Mouse (Mus musculus) embryo, embryonic 10 days (tissue): ENCODE measurements around the gene Cmtm6.
"Not testable (repeated sequence)": the region's sequence is repeated elsewhere in the genome, so short reads cannot be mapped to it uniquely, and the experiment has no call there.

Source experiments
- DNase-seq: peaks from one replicate; pipeline ENCODE4 v3.0.0-alpha.2; 2015; ENCODE audit warnings: low spot score

Cmtm6 gene

DNA sequence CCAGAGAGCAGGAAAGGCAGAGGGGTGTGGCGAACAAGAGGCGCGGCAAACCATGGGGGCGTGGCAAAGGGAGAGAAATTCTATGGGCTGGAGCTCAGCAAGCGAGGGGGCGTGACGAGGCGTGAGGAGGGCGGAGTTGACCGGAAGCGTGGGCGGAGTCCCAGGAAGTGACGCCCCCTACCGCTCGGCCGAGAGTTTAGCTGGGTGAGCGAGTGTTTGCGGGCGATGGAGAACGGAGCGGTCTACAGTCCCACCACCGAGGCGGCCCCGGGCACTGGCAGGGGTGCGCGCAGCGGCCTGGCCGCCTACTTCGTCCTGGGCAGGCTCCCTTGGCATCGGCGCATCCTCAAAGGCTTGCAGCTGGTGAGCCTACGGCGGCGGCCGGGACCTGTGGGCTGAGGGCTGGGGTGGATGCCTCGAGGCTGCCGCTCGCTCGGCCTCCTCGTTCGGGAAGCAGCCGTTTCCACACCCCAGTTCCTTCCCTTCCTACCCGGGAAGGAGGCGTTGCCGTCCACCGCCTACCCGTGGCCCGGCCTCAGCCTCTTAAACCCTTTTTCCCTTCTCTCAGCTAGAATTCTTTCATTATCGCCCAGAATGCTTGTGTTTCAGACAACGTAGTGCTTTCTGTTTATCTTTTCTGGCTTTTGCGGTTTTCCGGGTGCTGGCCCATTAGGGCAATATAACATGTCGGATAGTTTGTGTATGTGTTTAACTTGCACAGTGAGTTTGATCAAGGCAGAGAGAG lies at the start of gene Cmtm6:
Cmtm6 (plus strand) TSS at position 106 of the 745 bp plus-strand sequence.
- DNase-seq: peak; percentile 99

DNA sequence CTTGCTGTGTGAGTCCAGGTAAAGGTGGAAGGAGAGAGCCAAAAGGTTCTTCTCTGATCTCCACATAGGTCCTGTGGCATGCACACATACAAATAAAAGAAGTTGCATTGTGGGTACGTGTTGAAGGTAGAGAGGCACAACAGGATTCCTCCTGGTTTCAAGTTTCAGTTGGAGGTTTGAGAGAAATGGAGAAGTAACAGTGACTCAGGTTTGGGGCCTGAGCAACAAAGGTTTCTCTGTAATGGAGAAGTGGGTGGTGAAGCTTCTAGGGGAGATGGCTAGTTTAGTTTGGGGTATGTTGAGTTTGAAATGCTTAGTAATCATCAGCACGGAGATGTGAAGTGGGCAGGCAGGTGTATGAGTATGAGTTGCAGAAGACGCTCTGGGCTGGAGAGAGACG lies 48.7 kb upstream of the Cmtm6 start:
- DNase-seq: no peak

DNA sequence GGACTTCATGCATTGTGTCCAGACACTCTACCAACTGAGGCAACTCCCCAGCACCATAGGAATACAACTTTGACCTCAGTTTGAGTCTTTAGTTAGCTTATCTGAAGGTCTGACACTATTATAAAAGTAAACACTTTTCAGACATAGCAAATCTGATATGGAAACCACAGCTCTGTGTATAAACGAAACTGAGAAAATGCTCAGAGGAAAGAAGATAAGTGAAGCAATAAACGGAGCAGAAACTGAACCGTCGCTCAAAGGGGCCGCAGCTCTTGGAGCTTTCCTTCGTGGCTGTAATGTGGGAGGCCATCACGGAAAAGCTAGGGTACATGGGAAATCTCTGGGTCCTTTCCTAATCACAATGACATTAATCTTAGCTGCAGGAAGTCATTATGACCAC lies 44.7 kb upstream of the Cmtm6 start:
- DNase-seq: no peak

GRCm38 (mm10) chr9:114687639-114688038 lies 43.3 kb upstream of the Cmtm6 start:
- no peak for DNase-seq

DNA sequence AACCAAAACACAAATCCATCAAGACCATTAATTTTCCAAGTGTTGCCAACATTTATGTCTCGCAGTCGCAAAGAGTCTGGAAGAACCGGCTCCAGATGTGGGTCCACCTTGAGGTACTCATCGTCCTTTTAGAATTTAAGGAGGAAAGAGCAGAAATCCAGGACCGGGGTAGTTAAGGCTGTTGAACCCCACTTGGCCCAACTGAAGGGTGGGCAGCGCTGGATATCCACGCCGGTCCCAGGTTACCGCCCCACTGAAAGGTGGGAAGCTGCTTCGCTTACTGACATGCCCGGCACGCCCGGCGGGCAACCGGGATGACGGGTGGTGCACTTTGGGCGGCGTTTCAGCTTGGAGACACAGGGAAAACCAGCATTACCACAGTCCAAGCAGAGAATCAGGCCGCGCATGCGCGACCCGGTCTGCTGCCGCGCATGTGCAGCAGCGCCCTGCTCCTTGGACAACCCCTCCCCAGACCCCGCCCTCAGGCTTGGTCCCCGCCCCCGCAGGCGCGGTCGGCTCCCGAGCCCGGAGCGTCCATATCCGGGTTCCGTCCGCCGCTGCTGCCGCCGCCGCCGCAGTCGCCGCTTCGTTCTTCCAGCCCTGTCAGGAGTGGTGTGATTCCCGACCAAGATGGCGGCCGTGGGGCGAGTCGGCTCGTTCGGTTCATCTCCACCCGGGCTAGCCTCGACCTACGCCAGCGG lies 42.5 kb upstream of the Cmtm6 start, which contains the start of gene Dync1li1:
Dync1li1 (plus strand) TSS at position 539 of the 701 bp plus-strand sequence.
- DNase-seq: peak; percentile 96

GRCm38 (mm10) chr9:114688953-114689407 lies 41.9 kb upstream of the Cmtm6 start:
- DNase-seq: peak; percentile 60

GRCm38 (mm10) chr9:114690119-114690601 lies 40.8 kb upstream of the Cmtm6 start:
- DNase-seq: peak; percentile 49

DNA sequence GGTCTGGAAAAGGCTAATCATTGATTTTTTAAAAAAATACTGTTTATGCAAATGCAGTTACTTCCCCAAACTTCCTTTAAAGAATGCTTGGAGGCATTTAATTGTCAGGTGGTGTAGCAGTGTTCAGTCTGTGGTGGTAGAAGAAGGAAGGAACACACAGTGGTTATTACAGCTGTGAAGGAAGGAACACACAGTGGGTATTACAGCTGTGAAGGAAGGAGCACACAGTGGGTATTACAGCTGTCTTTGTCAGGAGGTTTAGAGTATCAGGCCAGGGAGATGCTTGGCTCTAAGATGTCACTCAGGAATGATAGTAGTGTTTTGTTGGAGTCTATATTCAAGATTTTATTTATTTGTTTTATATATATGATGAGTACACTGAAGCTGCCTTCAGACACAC lies 39.8 kb upstream of the Cmtm6 start:
- DNase-seq: no peak

GRCm38 (mm10) chr9:114695662-114696061 lies 35.3 kb upstream of the Cmtm6 start:
- not testable (repeated sequence) for DNase-seq

- no peak for DNase-seq
Observed at GRCm38 (mm10) chr9:114697072-114697471, 33.8 kb upstream of the Cmtm6 start.

GRCm38 (mm10) chr9:114697926-114698325 lies 33.0 kb upstream of the Cmtm6 start:
- no peak for DNase-seq

DNA sequence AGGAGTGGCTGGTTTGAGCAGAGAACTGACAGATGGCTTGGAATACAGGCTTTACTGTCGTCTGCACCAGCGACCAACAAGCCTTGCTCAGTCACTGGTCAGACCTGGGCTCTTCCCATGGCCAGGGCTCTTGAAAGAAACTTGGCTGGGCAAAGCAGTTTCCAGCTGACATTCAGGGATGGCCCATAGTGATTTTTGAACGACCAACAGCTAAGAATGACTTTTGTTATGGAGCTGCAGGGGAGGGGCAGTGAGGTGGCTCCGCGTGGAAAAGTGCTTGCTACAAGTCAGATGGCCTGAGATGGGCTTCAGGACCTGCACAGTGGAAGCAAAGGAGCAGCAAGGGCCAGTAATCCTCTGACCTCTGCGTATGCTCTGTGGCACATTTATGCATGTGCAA lies 31.7 kb upstream of the Cmtm6 start:
- no peak for DNase-seq

- DNase-seq: no peak
Observed at GRCm38 (mm10) chr9:114699882-114700665, 30.8 kb upstream of the Cmtm6 start.

DNA sequence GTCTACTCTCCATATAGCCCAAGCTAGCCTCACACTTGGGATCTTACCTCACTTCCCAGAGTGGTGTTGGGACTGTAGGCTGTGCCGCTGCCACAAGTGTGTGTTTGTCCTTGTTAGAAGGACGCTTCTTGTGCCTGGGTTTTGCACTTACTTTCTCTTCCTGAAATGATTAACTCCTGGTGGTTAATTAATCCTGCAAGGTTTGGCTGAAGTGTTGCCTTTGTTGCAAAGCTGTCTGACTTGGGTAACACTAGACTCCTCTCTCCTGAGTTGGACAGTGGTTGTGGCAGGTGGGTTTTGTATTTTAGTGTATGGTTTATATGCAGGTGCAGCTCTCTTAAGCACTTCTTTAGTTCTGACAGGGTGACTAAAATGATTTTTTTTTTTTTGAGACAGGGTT lies 29.9 kb upstream of the Cmtm6 start:
- no peak for DNase-seq

GRCm38 (mm10) chr9:114701921-114702320 lies 29.0 kb upstream of the Cmtm6 start:
- no peak for DNase-seq

- no peak for DNase-seq
Observed at GRCm38 (mm10) chr9:114707805-114708204, 23.1 kb upstream of the Cmtm6 start.

GRCm38 (mm10) chr9:114710345-114710744 lies 20.6 kb upstream of the Cmtm6 start:
- peak; percentile 33 for DNase-seq

GRCm38 (mm10) chr9:114713481-114713880 lies 17.4 kb upstream of the Cmtm6 start:
- no peak for DNase-seq

- peak; percentile 35 for DNase-seq
Observed at GRCm38 (mm10) chr9:114716677-114717331, 14.1 kb upstream of the Cmtm6 start.

- DNase-seq: peak; percentile 87
Observed at GRCm38 (mm10) chr9:114727315-114727714, 3.6 kb upstream of the Cmtm6 start.

- DNase-seq: not testable (repeated sequence)
Observed at GRCm38 (mm10) chr9:114728432-114728831, 2.5 kb upstream of the Cmtm6 start.
